Mouse (Mus musculus) embryonic facial prominence, embryonic 11.5 days (tissue): ENCODE measurements around the gene Zfp319. TPM values are rescaled to one million over a fixed set of nuclear protein-coding genes. Genes with fewer than 3 reads are reported as not detected.

ENCODE experiments used
- ATAC-seq: fragments of 200-750 bp; cut with Nextera tagmentation; replicated peaks from 2 replicates; pipeline ENCODE4 v1.8.0; 2017; ENCODE audit warnings: low read depth; ENCODE audit not compliant: insufficient number of reproducible peaks, low FRiP score, low TSS enrichment
- DNase-seq: peaks from one replicate; pipeline ENCODE4 v3.0.0-alpha.2; 2015; ENCODE audit warnings: low spot score
- H3K27ac ChIP-seq: fragments of 300-500 bp; sonication (generic); replicated peaks from 2 replicates; pipeline ENCODE4 v1.5.1; 2014; ENCODE audit warnings: mild to moderate bottlenecking, low read depth, low read length, control low read depth
- H3K27me3 ChIP-seq: fragments of 300-500 bp; sonication (generic); 2 replicates; pipeline ENCODE4 v1.6.1; 2014; ENCODE audit warnings: mild to moderate bottlenecking, low read length, moderate library complexity, mixed read lengths; ENCODE audit not compliant: control insufficient read depth, insufficient read depth
- H3K36me3 ChIP-seq: fragments of 300-500 bp; sonication (generic); replicated peaks from 2 replicates; pipeline ENCODE4 v1.6.1; 2014; ENCODE audit warnings: low read depth, mild to moderate bottlenecking, low read length, moderate library complexity, mixed read lengths; ENCODE audit not compliant: control insufficient read depth, insufficient read depth
- H3K4me1 ChIP-seq: fragments of 300-500 bp; sonication (generic); 2 replicates; pipeline ENCODE4 v1.6.1; 2014; ENCODE audit warnings: low read length, mixed read lengths; ENCODE audit not compliant: control insufficient read depth, insufficient read depth
- H3K4me2 ChIP-seq: fragments of 300-500 bp; sonication (generic); 2 replicates; pipeline ENCODE4 v1.6.1; 2014; ENCODE audit warnings: low read depth, mild to moderate bottlenecking, control low read depth, low read length, moderate library complexity
- H3K4me3 ChIP-seq: fragments of 300-500 bp; sonication (generic); 2 replicates; pipeline ENCODE4 v1.5.1; 2014; ENCODE audit warnings: low read depth, low read length, control low read depth
- H3K9ac ChIP-seq: fragments of 300-500 bp; sonication (generic); replicated peaks from 2 replicates; pipeline ENCODE4 v1.6.1; 2014; ENCODE audit warnings: mild to moderate bottlenecking, control low read depth, low read length
- H3K9me3 ChIP-seq: fragments of 300-500 bp; sonication (generic); replicated peaks from 2 replicates; pipeline ENCODE4 v1.6.1; 2016; ENCODE audit warnings: mild to moderate bottlenecking, low read length, inconsistent platforms, mixed read lengths; ENCODE audit not compliant: control insufficient read depth
- WGBS: fragments of 180-500 bp; shearing (Covaris S2); extraction: QIAGEN DNeasy Blood & Tissue Kit; methylation state at CpG from one replicate; pipeline ENCODE4 v1.1.7; 2014; 5-methylcytosine and 5-hydroxymethylcytosine counted together
- polyA plus RNA-seq: library from polyadenylated mRNA; unstranded; fragments of >200 nt; fragmentation: Nextera tagmentation; extraction: Ambion mirVana; gene quantifications from 2 replicates; pipeline ENCODE4 v1.2.1, GENCODE M21; 2014

The Zfp319 gene
- polyA plus RNA-seq, 1 experiment from 2014 or later = 6.6 TPM

DNA sequence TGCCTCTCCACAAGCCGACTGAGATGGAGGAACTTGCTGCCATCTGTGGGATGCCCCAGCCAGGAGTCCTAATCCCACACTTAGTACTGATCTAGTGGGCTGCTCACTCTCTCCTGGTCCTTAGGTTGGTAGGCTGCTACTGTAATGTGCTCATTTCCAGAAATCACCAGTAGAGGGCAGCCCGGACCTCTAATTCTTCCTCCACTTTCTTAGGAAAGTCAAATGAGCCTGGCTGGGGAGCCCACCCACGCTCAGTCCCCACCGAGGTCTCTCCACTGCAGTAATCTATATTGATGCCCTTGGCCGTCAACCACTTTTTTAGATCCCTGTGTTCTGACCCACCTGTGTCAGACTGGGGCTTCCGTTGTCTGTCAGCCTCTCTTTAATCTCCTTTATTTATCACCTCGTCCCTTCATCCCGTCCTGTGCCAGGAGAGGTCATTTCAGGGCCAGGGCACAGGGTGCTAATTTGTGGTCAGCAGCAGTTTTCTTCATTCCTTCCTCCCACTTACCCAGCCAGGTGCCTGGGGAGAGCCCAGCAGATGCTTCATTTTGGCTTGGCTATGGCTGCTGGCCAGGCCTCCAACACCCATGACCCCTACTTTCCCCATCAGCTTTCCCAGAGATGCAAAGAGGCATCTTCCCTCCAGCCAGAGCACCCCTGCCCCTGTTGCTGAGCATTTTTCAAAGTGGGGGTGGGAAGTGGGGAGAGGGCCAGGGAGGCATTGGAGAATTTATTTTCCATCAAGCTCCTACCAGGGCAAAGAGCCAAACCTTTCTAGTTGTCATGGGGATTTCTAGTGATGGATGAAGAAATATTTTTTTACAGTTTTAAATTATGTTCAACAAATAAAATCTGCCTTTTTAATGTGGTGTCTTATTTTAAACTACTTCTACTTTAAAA is 15.1 kb upstream of the Zfp319 start:
- no peaks in the 10 kb centered on the region for H3K36me3 ChIP-seq
- H3K27ac ChIP-seq = no peak overlapping the region
- H3K9me3 ChIP-seq = no peaks in the 10 kb centered on the region
- no peak overlapping the region for H3K4me3 ChIP-seq
- H3K4me2 ChIP-seq = no peak overlapping the region
- WGBS = 33% methylated on average over 8 of the region's 8 CpGs
- ATAC-seq (peak; percentile 64; the same call in 1 of the 2 replicates), DNase-seq (peak; percentile 84)
- peaks cover 4% of the 10 kb centered on the region; the same call in 1 of the 2 replicates for H3K27me3 ChIP-seq
- H3K9ac ChIP-seq = no peak overlapping the region
- H3K4me1 ChIP-seq = no peaks in the 10 kb centered on the region

DNA sequence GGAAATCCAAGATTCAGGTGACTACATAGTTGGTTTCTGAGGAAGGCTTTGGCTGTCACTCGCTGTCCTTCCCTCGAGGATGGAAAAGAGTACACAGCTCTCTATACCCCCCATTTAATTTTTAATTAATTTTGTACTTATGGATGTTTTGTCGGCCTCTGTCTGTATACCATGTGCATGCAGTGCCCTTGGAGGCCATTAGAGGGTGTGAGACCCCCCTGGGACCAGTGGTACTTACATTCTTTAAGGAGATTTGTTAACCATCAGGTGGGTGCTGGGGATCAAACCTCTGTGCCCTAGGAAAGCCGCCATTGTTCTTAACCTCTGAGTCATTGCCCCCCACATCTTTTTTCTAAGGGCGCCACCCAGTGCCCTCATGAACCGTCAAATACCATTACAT is 12.9 kb upstream of the Zfp319 start:
- ATAC-seq = no peak
- H3K27me3 ChIP-seq = no peaks in the 10 kb centered on the region

DNA sequence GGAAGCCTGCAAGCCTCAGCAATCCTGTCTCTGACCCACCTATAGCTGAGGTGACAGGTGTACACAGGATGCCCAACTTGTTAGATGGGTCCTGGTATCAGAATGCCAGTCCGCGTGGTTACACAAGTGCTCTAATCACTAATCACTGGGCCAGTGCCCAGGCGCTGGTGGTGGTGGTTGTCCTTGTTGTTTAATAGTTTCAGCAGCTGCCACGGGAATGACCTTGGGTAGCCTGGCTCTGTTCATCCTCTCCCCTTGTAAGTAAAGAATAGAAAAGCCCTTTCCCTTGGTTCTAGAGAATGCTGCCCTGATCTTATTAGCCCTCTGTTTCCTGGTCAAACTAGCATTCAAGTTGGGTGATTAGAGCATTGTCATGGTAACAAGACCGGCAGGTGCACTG is 10.0 kb upstream of the Zfp319 start:
- Histone ChIP-seq H3K4me1 (no peaks in the 10 kb centered on the region), H3K27ac (no peak overlapping the region), H3K9ac (no peak overlapping the region), H3K4me2 (no peak overlapping the region), H3K9me3 (no peaks in the 10 kb centered on the region), H3K27me3 (no peaks in the 10 kb centered on the region), H3K36me3 (no peaks in the 10 kb centered on the region), H3K4me3 (no peak overlapping the region)
- WGBS = 67% methylated on average over 5 of the region's 5 CpGs
- DNase-seq = no peak
- no peak for ATAC-seq

More for the DNA sequence above, 12.9 kb upstream of the Zfp319 start:
- WGBS = 68% methylated on average over 6 of the region's 6 CpGs
- DNase-seq = no peak
- no peaks in the 10 kb centered on the region for H3K36me3 ChIP-seq
- no peak overlapping the region for H3K9ac ChIP-seq
- no peaks in the 10 kb centered on the region for H3K4me1 ChIP-seq
- no peak overlapping the region for H3K4me2 ChIP-seq
- H3K4me3 ChIP-seq = no peak overlapping the region
- no peak overlapping the region for H3K27ac ChIP-seq
- H3K9me3 ChIP-seq = no peaks in the 10 kb centered on the region

DNA sequence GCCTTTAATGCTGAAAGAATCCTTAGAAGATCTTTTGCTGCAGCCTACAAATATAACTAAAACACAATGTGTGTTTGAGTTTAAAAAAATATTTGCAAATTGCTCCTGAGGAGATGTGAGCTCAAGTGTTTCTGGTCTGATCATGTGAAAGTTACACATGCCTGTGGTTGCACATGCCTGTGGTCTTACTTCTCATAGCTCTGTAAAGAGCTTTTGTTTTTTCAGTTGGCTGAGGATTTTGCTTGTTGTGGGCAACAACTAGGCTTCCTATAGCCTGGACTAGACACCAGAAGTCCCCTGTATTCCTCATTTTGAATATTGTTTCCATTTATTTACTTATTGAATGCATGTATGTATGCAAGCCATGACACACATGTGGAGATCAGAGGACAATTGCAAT is 4.6 kb upstream of the Zfp319 start:
- DNase-seq = no peak
- Histone ChIP-seq H3K36me3 (no peaks in the 10 kb centered on the region), H3K27me3 (no peaks in the 10 kb centered on the region), H3K9ac (no peak overlapping the region), H3K4me1 (no peaks in the 10 kb centered on the region), H3K4me3 (no peak overlapping the region), H3K4me2 (no peak overlapping the region), H3K27ac (no peak overlapping the region), H3K9me3 (no peaks in the 10 kb centered on the region)
- ATAC-seq = no peak

DNA sequence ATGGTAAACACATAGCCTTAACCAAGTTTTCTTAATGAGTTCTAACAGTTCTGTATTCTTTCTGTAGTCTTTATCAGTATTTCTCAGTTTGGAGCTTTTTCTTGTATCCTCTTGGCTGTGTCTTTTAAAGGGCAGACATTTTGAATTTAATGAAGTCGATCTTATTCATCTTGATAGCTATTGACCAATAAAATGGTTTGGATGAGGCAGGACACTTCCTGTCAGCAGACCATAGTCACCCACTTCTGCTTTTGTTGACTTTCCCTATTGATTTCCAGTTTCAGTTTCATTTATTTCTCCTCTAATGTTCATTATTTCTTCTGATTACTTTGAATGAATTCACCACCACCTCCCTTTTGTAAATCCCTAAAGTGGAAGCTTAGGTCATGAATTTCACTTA is 4.0 kb upstream of the Zfp319 start:
- Histone ChIP-seq H3K36me3 (no peaks in the 10 kb centered on the region), H3K9ac (no peak overlapping the region), H3K27me3 (no peaks in the 10 kb centered on the region), H3K4me1 (no peaks in the 10 kb centered on the region), H3K27ac (no peak overlapping the region), H3K4me2 (no peak overlapping the region), H3K4me3 (no peak overlapping the region), H3K9me3 (no peaks in the 10 kb centered on the region)
- ATAC-seq (no peak), DNase-seq (no peak)
- 86% methylated on average over 1 of the region's 1 CpGs for WGBS

DNA sequence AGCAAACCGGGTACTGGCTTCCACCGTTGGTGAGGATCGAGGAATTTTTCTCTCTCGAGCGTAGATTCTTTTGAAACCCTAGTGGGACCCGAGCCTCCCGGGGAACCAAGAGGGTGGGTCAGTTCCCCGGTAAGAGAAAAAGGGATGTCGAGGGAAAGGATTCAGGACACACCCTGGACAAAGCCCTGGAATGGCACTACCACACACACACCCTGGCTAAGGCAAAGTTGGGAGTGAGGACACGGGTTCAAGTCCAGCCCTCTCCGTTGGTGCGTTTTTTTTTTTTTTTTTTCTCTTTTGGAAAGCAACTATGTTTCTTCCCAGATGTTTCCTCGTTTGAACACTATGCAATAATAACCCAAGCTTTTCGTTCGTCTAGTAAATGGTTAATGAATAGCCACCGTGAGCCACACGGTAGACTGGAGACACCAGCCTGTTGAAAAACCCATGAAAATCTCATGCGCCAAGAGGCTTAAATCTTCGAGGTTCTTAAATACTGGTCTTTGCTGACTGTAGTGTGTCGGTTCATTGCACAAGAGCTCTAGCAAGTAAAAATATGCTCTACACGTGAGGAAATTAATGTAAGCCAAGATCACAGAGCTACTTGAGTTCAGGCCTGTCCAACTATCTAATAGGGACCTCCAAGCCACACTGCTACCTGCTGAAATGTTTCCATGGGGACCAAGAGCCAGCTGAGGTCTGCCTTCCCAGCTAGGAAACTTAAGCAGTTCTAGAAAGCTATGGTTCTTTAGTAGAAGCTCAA is 868 bp upstream of the Zfp319 start:
- peak overlapping the region; percentile 93 for H3K27ac ChIP-seq
- peak overlapping the region; percentile 42 for H3K4me2 ChIP-seq
- 27% methylated on average over 21 of the region's 21 CpGs for WGBS
- peaks cover 15% of the 10 kb centered on the region for H3K36me3 ChIP-seq
- peak; percentile 45; the same call in 1 of the 2 replicates for ATAC-seq
- peak overlapping the region; percentile 90 for H3K4me3 ChIP-seq
- H3K9ac ChIP-seq = peak overlapping the region; percentile 91
- DNase-seq = no peak
- H3K9me3 ChIP-seq = no peaks in the 10 kb centered on the region
- no peaks in the 10 kb centered on the region for H3K4me1 ChIP-seq
- no peaks in the 10 kb centered on the region for H3K27me3 ChIP-seq

DNA sequence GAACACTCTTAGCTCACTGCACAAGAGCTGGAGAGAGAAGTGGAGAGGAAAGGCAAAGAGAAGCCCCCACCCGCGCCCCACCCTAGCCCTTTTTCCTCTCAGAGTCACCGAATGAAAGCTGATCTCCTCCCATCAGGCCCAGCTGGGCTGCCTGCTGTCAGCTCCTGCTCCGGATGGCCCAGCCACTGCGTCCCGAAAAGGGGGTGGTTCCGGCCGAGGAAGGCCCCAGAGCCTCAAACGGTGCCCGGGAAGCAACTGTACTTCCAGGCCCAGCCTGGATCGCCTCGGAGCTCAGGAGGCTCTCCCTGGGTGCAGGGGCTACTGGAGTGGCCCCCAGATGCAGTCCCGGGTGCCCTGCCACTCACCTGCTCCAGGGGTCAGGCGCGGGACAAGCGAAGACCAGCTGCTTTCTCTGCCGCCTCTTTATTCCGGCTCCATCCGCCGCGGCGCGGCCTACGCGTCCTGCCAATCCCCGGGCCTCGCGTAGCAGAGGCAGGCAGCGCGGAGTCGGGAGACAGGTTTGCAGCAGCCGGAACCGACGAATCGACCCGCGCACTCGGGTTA is 512 bp downstream of the Zfp319 start:
- DNase-seq = peak; percentile 75
- WGBS = under 1% methylated on average over 38 of the region's 38 CpGs

More for the DNA sequence above, 512 bp downstream of the Zfp319 start:
- H3K36me3 ChIP-seq = peaks cover 24% of the 10 kb centered on the region
- ATAC-seq = peak; percentile 31
- no peaks in the 10 kb centered on the region for H3K9me3 ChIP-seq
- peak overlapping the region; percentile 90 for H3K4me3 ChIP-seq
- peak overlapping the region; percentile 91 for H3K9ac ChIP-seq
- peak overlapping the region; percentile 93 for H3K27ac ChIP-seq
- H3K4me2 ChIP-seq = peak overlapping the region; percentile 42
- H3K4me1 ChIP-seq = no peaks in the 10 kb centered on the region
- no peaks in the 10 kb centered on the region for H3K27me3 ChIP-seq
